Mouse (Mus musculus) kidney, embryonic 14.5 days (tissue): ENCODE data around the gene Dcaf5. TPM values are rescaled to one million over a fixed set of nuclear protein-coding genes. Genes with fewer than 3 reads are reported as not detected.

Experiments used
- ATAC-seq: fragments of 200-750 bp; cut with Nextera tagmentation; 2 replicates; pipeline ENCODE4 v1.8.0; 2017; ENCODE audit warnings: moderate number of reproducible peaks, mild to moderate bottlenecking, moderate TSS enrichment, moderate library complexity; ENCODE audit not compliant: low FRiP score, low TSS enrichment
- H3K27ac ChIP-seq: fragments of 300-500 bp; sonication (generic); 2 replicates; pipeline ENCODE4 v1.5.1; 2014; ENCODE audit warnings: low read depth, mild to moderate bottlenecking, low read length, moderate library complexity, mixed read lengths
- H3K27me3 ChIP-seq: fragments of 300-500 bp; sonication (generic); 2 replicates; pipeline ENCODE4 v1.6.1; 2014; ENCODE audit warnings: mild to moderate bottlenecking, low read length; ENCODE audit not compliant: control insufficient read depth, insufficient read depth
- H3K36me3 ChIP-seq: fragments of 300-500 bp; sonication (generic); 2 replicates; pipeline ENCODE4 v1.6.1; 2014; ENCODE audit warnings: low read length, mixed read lengths; ENCODE audit not compliant: control insufficient read depth, insufficient read depth
- H3K4me1 ChIP-seq: fragments of 300-500 bp; sonication (generic); 2 replicates; pipeline ENCODE4 v1.6.1; 2014; ENCODE audit warnings: low read length, mixed read lengths; ENCODE audit not compliant: control insufficient read depth, insufficient read depth
- H3K4me2 ChIP-seq: fragments of 300-500 bp; sonication (generic); replicated peaks from 2 replicates; pipeline ENCODE4 v1.6.1; 2014; ENCODE audit warnings: low read depth, mild to moderate bottlenecking, low read length
- H3K4me3 ChIP-seq: fragments of 300-500 bp; sonication (generic); 2 replicates; pipeline ENCODE4 v1.5.1; 2014; ENCODE audit warnings: mild to moderate bottlenecking, low read length
- H3K9ac ChIP-seq: fragments of 300-500 bp; sonication (generic); 2 replicates; pipeline ENCODE4 v1.6.1; 2014; ENCODE audit warnings: low read depth, mild to moderate bottlenecking, low read length, moderate library complexity
- H3K9me3 ChIP-seq: fragments of 300-500 bp; sonication (generic); 2 replicates; pipeline ENCODE4 v1.6.1; 2016; ENCODE audit warnings: low read length; ENCODE audit not compliant: control insufficient read depth
- WGBS: fragments of 180-500 bp; shearing (Covaris S2); extraction: QIAGEN DNeasy Blood & Tissue Kit; methylation state at CpG from one replicate; pipeline ENCODE4 v1.1.7; 2014; 5-methylcytosine and 5-hydroxymethylcytosine counted together
- polyA plus RNA-seq: library from polyadenylated mRNA; unstranded; fragments of >200 nt; fragmentation: Nextera tagmentation; extraction: Ambion mirVana; gene quantifications from 2 replicates; pipeline ENCODE4 v1.2.1, GENCODE M21; 2014

Gene Dcaf5
- polyA plus RNA-seq, 1 experiment from 2014 or later = 11.2 TPM

DNA sequence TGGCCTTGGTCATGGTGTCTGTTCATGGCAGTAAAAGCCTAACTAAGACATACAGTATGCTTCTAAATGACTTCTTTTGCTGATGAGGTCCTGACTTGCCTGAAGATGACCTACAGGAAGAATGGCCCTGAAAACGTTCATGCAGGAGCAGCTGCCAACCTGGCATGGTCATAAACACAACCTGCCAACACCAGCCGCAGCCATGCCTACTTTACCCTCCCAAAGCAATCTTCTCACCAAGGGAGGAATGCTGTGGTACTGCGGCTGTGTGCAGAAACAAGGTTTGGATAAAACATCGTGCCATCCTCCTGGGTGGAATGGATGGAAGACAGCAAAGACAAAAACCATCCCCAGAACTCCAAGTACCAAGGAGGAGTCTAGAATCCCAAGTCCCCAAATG is 57.0 kb downstream of the Dcaf5 start:
- H3K9me3 ChIP-seq = no peaks in the 10 kb centered on the region
- 90% methylated on average over 4 of the region's 4 CpGs for WGBS
- peaks cover 23% of the 10 kb centered on the region for H3K36me3 ChIP-seq
- no peak overlapping the region for H3K4me2 ChIP-seq
- H3K4me1 ChIP-seq = no peaks in the 10 kb centered on the region
- no peaks in the 10 kb centered on the region for H3K27me3 ChIP-seq
- no peak overlapping the region for H3K27ac ChIP-seq
- no peak for ATAC-seq
- no peak overlapping the region for H3K9ac ChIP-seq
- no peak overlapping the region for H3K4me3 ChIP-seq

GRCm38 (mm10) chr12:80377604-80378003 is 58.8 kb downstream of the Dcaf5 start:
- Histone ChIP-seq H3K9me3 (no peaks in the 10 kb centered on the region), H3K4me1 (no peaks in the 10 kb centered on the region), H3K36me3 (peaks cover 33% of the 10 kb centered on the region), H3K27me3 (no peaks in the 10 kb centered on the region), H3K9ac (no peak overlapping the region), H3K4me3 (no peak overlapping the region), H3K27ac (no peak overlapping the region), H3K4me2 (no peak overlapping the region)
- WGBS = 21% methylated on average over 1 of the region's 1 CpGs
- 0 out of 2 replicates have a peak, but pooled peaks have one; percentile 60 for ATAC-seq

GRCm38 (mm10) chr12:80375721-80376120 is 60.7 kb downstream of the Dcaf5 start:
- Histone ChIP-seq H3K36me3 (peaks cover 33% of the 10 kb centered on the region), H3K27ac (no peak overlapping the region), H3K9ac (no peak overlapping the region), H3K27me3 (no peaks in the 10 kb centered on the region), H3K4me3 (no peak overlapping the region), H3K9me3 (no peaks in the 10 kb centered on the region), H3K4me2 (no peak overlapping the region), H3K4me1 (no peaks in the 10 kb centered on the region)
- ATAC-seq = no peak
- WGBS = 92% methylated on average over 4 of the region's 4 CpGs

DNA sequence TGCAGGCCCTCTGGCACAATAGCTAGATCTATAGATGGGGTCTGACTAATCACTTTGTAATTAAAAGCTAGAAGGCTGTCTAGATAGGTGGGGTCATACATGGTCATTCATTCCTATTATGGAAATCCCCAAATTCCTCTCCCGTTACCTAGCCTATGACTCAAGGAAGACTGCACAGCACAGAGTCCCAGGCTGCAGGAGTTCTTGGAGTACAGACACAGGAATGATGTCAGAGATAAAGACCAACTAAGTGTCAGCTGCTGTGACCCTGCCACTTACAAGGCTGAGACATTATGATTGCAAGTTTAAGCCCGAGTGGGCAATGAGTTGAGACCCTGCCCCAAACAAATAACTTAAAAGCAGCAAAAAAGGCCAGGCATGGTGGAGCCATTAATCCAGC is 61.7 kb downstream of the Dcaf5 start:
- Histone ChIP-seq H3K27ac (no peak overlapping the region), H3K27me3 (no peaks in the 10 kb centered on the region), H3K4me2 (no peak overlapping the region), H3K4me3 (no peak overlapping the region), H3K36me3 (peaks cover 33% of the 10 kb centered on the region), H3K9me3 (no peaks in the 10 kb centered on the region), H3K9ac (no peak overlapping the region), H3K4me1 (no peaks in the 10 kb centered on the region)
- WGBS = 92% methylated on average over 2 of the region's 2 CpGs
- no peak for ATAC-seq

DNA sequence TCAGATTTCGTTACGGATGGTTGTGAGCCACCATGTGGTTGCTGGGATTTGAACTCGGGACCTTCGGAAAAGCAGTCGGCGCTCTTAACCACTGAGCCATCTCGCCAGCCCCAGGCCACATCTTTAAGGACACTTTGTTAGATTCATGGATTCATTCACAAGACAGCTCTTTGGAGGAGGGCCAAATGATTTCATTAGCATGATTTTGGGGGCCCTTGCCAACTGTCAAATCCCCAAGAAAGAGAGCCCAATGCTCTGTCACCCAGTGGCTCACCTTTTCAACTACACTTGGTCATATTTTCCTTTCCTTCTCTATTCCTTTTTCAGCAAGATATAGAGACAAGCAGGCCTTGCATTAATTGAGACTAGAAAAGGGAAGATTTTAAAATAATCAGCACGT is 63.5 kb downstream of the Dcaf5 start:
- Histone ChIP-seq H3K27ac (no peak overlapping the region), H3K36me3 (peaks cover 33% of the 10 kb centered on the region), H3K9ac (no peak overlapping the region), H3K27me3 (no peaks in the 10 kb centered on the region), H3K4me1 (no peaks in the 10 kb centered on the region), H3K4me2 (no peak overlapping the region), H3K9me3 (no peaks in the 10 kb centered on the region), H3K4me3 (no peak overlapping the region)
- WGBS = 96% methylated on average over 8 of the region's 8 CpGs
- no peak for ATAC-seq

GRCm38 (mm10) chr12:80367227-80367626 is 69.2 kb downstream of the Dcaf5 start:
- 87% methylated on average over 4 of the region's 4 CpGs for WGBS
- no peak overlapping the region for H3K4me3 ChIP-seq
- H3K36me3 ChIP-seq = peaks cover 13% of the 10 kb centered on the region
- no peak overlapping the region for H3K4me2 ChIP-seq
- H3K9me3 ChIP-seq = no peaks in the 10 kb centered on the region
- peaks cover 13% of the 10 kb centered on the region for H3K4me1 ChIP-seq
- H3K9ac ChIP-seq = no peak overlapping the region
- no peak for ATAC-seq
- H3K27ac ChIP-seq = no peak overlapping the region
- no peaks in the 10 kb centered on the region for H3K27me3 ChIP-seq

DNA sequence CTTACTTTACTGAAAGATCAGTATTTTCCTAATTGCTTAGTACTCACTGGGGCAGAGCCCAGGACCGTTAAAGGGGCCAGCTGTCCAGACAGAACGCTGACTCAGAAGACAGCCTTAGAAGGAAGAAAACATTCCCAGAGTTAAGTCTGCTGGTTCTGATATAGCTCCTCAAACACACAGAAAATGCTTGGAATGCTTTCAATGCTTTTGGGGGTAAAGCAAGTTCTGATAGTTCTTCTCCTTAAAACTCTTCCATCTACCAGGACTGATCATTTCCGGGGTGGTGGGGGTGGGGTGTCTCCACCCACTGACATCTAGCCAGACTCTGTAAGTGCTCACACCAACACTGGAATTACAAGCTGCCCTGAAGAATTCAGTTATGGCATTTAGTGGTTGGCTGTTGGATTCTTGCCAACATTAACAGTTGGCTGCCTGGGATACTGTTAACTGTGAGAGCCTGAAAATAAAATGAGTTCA is 70.4 kb downstream of the Dcaf5 start:
- H3K27me3 ChIP-seq = no peaks in the 10 kb centered on the region
- ATAC-seq = peak; percentile 68; the same call in 1 of the 2 replicates
- H3K9me3 ChIP-seq = no peaks in the 10 kb centered on the region
- peaks cover 15% of the 10 kb centered on the region for H3K36me3 ChIP-seq
- no peak overlapping the region; the same call in 1 of the 2 replicates for H3K9ac ChIP-seq
- peaks cover 13% of the 10 kb centered on the region for H3K4me1 ChIP-seq
- no peak overlapping the region for H3K4me2 ChIP-seq
- 32% methylated on average over 3 of the region's 3 CpGs for WGBS
- H3K4me3 ChIP-seq = no peak overlapping the region
- H3K27ac ChIP-seq = peak overlapping the region; percentile 84

GRCm38 (mm10) chr12:80365345-80365744 is 71.1 kb downstream of the Dcaf5 start:
- Histone ChIP-seq H3K4me3 (no peak overlapping the region), H3K27ac (peak overlapping the region; percentile 84), H3K36me3 (peaks cover 15% of the 10 kb centered on the region), H3K9ac (no peak overlapping the region; the same call in 1 of the 2 replicates), H3K4me2 (no peak overlapping the region), H3K9me3 (no peaks in the 10 kb centered on the region), H3K27me3 (no peaks in the 10 kb centered on the region), H3K4me1 (peaks cover 13% of the 10 kb centered on the region)
- ATAC-seq = no peak
- WGBS = 82% methylated on average over 3 of the region's 3 CpGs

- 93% methylated on average over 1 of the region's 1 CpGs for WGBS
- Histone ChIP-seq H3K27me3 (no peaks in the 10 kb centered on the region), H3K4me2 (no peak overlapping the region), H3K4me3 (no peak overlapping the region), H3K27ac (no peak overlapping the region), H3K9ac (no peak overlapping the region), H3K9me3 (no peaks in the 10 kb centered on the region), H3K36me3 (peaks cover 15% of the 10 kb centered on the region), H3K4me1 (peaks cover 13% of the 10 kb centered on the region)
- no peak for ATAC-seq
These were observed 74.7 kb downstream of the Dcaf5 start for GRCm38 (mm10) chr12:80361655-80362054.
